Mouse (Mus musculus) midbrain, postnatal 0 days (tissue): ENCODE measurements around the gene Tmem217. TPM values are rescaled to one million over a fixed set of nuclear protein-coding genes. Genes with fewer than 3 reads are reported as not detected.
A peak's percentile ranks its signal among the peaks of the same experiment; 100 is the strongest.

ENCODE experiments used
- ATAC-seq: fragments of 200-750 bp; cut with Nextera tagmentation; 2 replicates; pipeline ENCODE4 v1.8.0; 2017; ENCODE audit warnings: moderate number of reproducible peaks, mild to moderate bottlenecking, moderate TSS enrichment, moderate library complexity; ENCODE audit not compliant: low FRiP score
- DNase-seq: peaks from one replicate; pipeline ENCODE4 v3.0.0-alpha.2; 2015; ENCODE audit warnings: low spot score
- H3K27ac ChIP-seq: fragments of 300-500 bp; sonication (generic); 2 replicates; pipeline ENCODE4 v1.5.1; 2014; ENCODE audit warnings: low read depth, mild to moderate bottlenecking, low read length, mixed read lengths
- H3K27me3 ChIP-seq: fragments of 300-500 bp; sonication (generic); 2 replicates; pipeline ENCODE4 v1.6.1; 2014; ENCODE audit warnings: low read length, control low read depth, mixed read lengths; ENCODE audit not compliant: insufficient read depth
- H3K36me3 ChIP-seq: fragments of 300-500 bp; sonication (generic); 2 replicates; pipeline ENCODE4 v1.6.1; 2014; ENCODE audit warnings: low read length, control low read depth, mixed read lengths; ENCODE audit not compliant: insufficient read depth
- H3K4me1 ChIP-seq: fragments of 300-500 bp; sonication (generic); 2 replicates; pipeline ENCODE4 v1.6.1; 2014; ENCODE audit warnings: mild to moderate bottlenecking, control low read depth, antibody characterized with exemption, low read length, mixed read lengths; ENCODE audit not compliant: insufficient read depth
- H3K4me2 ChIP-seq: fragments of 300-500 bp; sonication (generic); 2 replicates; pipeline ENCODE4 v1.6.1; 2014; ENCODE audit warnings: low read depth, mild to moderate bottlenecking, low read length, mixed read lengths; ENCODE audit not compliant: poor library complexity, severe bottlenecking
- H3K4me3 ChIP-seq: fragments of 300-500 bp; sonication (generic); 2 replicates; pipeline ENCODE4 v1.5.1; 2014; ENCODE audit warnings: low read depth, mild to moderate bottlenecking, low read length, moderate library complexity
- H3K9ac ChIP-seq: fragments of 300-500 bp; sonication (generic); replicated peaks from 2 replicates; pipeline ENCODE4 v1.6.1; 2014; ENCODE audit warnings: mild to moderate bottlenecking, low read length, moderate library complexity, mixed read lengths; ENCODE audit not compliant: poor library complexity, severe bottlenecking
- H3K9me3 ChIP-seq: fragments of 300-500 bp; sonication (generic); 2 replicates; pipeline ENCODE4 v1.6.1; 2016; ENCODE audit warnings: low read length, control low read depth
- CTCF ChIP-seq: IDR thresholded peaks from 2 replicates; pipeline ENCODE4 v1.5.1; 2016; ENCODE audit warnings: antibody characterized with exemption, mild to moderate bottlenecking
- WGBS: fragments of 180-500 bp; shearing (Covaris S2); extraction: QIAGEN DNeasy Blood & Tissue Kit; methylation state at CpG from one replicate; pipeline ENCODE4 v1.1.7; 2014; 5-methylcytosine and 5-hydroxymethylcytosine counted together
- polyA plus RNA-seq: library from polyadenylated mRNA; unstranded; fragments of >200 nt; fragmentation: Nextera tagmentation; extraction: Ambion mirVana; gene quantifications from 2 replicates; pipeline ENCODE4 v1.2.1, GENCODE M21; 2015
- total RNA-seq: library from RNA; depleted of rRNA; stranded (reverse); fragments of >200 nt; gene quantifications from 2 replicates; pipeline ENCODE4 v1.2.3, GENCODE M21; 2014

Tmem217 gene
- total and polyA plus RNA-seq, 2 experiments from 2014 or later: 0.84 TPM; not detected in 1

DNA sequence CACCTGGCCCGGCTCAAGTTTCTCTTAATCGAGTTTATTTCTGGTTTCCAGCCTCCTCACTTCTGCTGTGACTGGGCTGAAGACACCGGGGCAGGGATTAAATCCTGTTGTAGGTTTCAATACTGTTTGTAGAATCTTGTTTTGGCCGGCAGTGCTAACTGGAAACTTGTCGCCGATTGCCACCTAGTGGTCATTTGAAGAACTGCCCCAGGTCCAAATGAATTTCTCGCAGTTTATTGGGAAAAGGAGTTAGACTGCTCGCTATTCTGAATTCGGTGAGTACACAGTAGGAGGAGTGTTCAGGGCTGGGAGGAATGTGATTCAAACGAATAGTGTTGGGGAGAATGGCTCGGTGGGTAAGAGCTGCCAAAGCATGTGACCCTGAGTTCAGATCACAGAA lies 37.8 kb downstream of the Tmem217 start:
- 3% methylated on average over 11 of the region's 11 CpGs for WGBS
- H3K4me3 ChIP-seq: no peak overlapping the region
- H3K27ac ChIP-seq: 0 out of 2 replicates have a peak overlapping the region, but pooled peaks have one; percentile 32
- no peaks in the 10 kb centered on the region for H3K36me3 ChIP-seq
- peak; percentile 98 for TF ChIP-seq CTCF
- ATAC-seq (peak; percentile 34; the same call in 1 of the 2 replicates), DNase-seq (peak; percentile 86)
- H3K27me3 ChIP-seq: no peaks in the 10 kb centered on the region
- no peaks in the 10 kb centered on the region for H3K4me1 ChIP-seq
- no peak overlapping the region for H3K9ac ChIP-seq
- no peak overlapping the region for H3K4me2 ChIP-seq
- no peaks in the 10 kb centered on the region for H3K9me3 ChIP-seq

DNA sequence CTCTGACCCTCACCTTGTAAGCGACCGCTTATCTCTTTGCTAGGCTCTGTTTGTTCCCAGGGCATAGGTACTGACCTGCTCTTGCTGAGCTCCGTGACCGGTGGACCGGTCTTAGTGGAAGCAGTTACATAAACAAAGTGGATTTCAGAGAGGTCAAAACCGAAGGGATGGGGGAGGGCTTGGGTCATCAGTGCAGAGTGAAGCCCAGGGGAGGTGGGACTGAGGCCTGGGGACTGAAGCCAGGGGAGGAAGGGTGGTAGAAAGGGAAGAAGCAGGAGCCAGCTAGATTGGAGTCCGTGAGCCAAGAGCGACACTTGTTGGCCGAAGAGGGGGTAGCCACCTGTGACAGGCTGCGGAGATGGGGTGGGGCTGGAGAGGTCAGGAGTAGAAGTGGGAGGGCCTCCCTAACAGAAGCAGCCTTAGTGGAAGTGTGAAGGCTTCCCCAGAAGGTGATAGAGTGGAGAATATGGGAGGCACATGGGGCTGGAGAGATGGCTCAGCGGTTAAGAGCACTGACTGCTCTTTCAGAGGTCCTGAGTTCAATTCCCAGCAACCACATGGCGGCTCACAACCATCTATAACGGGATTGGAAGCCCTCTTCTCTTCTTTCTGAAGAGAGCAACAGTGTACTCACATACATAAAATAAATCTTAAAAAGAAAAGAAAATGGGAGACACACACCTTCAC lies 39.0 kb downstream of the Tmem217 start:
- Histone ChIP-seq H3K9ac (no peak overlapping the region), H3K4me3 (no peak overlapping the region), H3K36me3 (no peaks in the 10 kb centered on the region), H3K4me1 (no peaks in the 10 kb centered on the region), H3K27ac (no peak overlapping the region), H3K9me3 (no peaks in the 10 kb centered on the region), H3K4me2 (no peak overlapping the region), H3K27me3 (no peaks in the 10 kb centered on the region)
- DNase-seq (peak; percentile 64), ATAC-seq (0 out of 2 replicates have a peak, but pooled peaks have one; percentile 5)
- peak; percentile 76 for TF ChIP-seq CTCF
- WGBS: 43% methylated on average over 13 of the region's 13 CpGs

DNA sequence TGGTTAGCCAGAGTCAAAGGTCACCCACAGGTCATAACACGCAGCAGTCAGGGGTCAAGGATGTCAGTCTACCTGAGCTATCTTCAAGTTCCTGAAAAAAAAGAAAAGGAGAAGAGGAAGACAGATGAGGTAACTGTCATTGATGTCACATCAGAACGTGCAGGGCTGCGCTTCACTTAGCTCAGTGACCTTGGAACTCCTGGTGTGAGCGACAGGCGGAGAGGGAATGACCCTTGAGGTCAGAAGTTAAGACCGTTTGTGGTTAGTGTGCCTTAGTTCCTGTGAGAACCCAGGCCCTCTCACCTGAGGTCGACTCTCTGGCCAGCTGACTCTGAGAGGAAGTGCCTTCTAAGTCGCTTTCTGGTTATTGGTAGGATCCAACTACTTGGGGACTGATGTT lies 41.5 kb downstream of the Tmem217 start:
- DNase-seq (no peak), ATAC-seq (no peak)
- Histone ChIP-seq H3K27ac (no peak overlapping the region), H3K36me3 (no peaks in the 10 kb centered on the region), H3K9ac (no peak overlapping the region), H3K4me3 (no peak overlapping the region), H3K9me3 (no peaks in the 10 kb centered on the region), H3K4me2 (no peak overlapping the region), H3K4me1 (no peaks in the 10 kb centered on the region), H3K27me3 (no peaks in the 10 kb centered on the region)
- WGBS: 72% methylated on average over 8 of the region's 8 CpGs
- TF ChIP-seq CTCF: no peak

DNA sequence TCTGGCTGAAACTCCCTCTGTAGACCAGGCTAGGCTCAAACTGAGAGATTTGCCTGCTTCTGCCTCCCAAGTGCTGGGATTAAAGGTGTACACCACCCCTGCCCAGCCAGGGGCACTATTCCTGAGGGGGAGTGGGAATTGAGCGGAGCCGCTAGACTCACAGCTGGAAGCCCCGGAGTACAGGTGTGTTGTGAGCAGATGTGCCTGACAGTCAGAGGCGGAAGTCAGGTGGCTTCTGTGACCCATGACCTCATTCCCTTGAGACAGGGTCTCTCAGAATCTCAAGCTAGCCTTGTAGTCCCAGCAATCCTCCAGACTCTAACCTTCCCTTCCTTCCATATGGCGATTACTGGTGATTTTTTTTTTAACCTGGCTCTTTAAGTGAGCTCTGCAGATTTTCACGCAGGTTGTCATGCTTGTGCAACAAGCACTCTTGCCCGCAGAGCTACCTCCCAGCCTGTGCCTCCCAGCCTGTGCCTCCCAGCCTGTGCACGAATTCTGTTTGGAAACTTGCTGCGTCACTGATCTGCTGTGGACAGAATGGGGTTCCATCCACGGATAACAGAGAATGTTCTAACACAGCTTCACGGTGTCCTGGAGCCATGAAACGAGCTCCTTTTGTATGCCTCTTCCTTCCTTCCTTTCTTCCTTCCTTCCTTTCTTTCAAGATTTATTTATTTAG lies 43.1 kb downstream of the Tmem217 start:
- ATAC-seq (no peak), DNase-seq (no peak)
- WGBS: 75% methylated on average over 12 of the region's 12 CpGs
- H3K4me2 ChIP-seq: no peak overlapping the region
- no peaks in the 10 kb centered on the region for H3K4me1 ChIP-seq
- H3K27ac ChIP-seq: no peak overlapping the region
- no peak for TF ChIP-seq CTCF
- H3K27me3 ChIP-seq: no peaks in the 10 kb centered on the region
- H3K9ac ChIP-seq: no peak overlapping the region
- no peaks in the 10 kb centered on the region for H3K9me3 ChIP-seq
- H3K4me3 ChIP-seq: no peak overlapping the region
- no peaks in the 10 kb centered on the region for H3K36me3 ChIP-seq

DNA sequence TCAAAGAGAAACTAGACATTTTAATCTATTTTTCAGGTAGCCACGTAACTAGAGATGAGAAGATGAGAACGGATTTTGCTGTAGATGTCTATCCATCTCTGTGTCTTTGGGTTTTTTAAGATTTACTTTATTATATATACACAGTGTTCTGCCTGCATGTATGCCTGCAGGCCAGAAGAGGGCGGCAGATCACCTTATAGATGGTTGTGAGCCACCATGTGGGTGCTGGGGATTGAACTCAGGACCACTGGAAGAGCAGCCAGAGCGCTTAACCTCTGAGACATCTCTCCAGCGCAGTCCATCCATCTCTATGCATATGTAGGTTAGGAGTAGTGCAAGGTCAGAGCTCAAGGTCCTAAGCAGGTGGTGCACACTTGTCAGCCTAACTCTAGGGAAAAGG lies 48.5 kb downstream of the Tmem217 start:
- ATAC-seq: no peak
- no peaks in the 10 kb centered on the region for H3K4me1 ChIP-seq
- no peaks in the 10 kb centered on the region for H3K36me3 ChIP-seq
- no peak for DNase-seq
- no peaks in the 10 kb centered on the region for H3K9me3 ChIP-seq
- no peaks in the 10 kb centered on the region for H3K27me3 ChIP-seq
- WGBS: 80% methylated on average over 5 of the region's 5 CpGs
- H3K4me3 ChIP-seq: no peak overlapping the region
- H3K4me2 ChIP-seq: no peak overlapping the region
- H3K9ac ChIP-seq: no peak overlapping the region
- peak; percentile 46 for TF ChIP-seq CTCF
- H3K27ac ChIP-seq: no peak overlapping the region
